Mouse (Mus musculus): ENCODE results near the gene Fzd10. TPM values are rescaled to one million over a fixed set of nuclear protein-coding genes. Genes with fewer than 3 reads are reported as not detected.

Gene Fzd10
- polyA plus RNA-seq (2016; fragmentation: Nextera tagmentation; extraction: Ambion mirVana): 3.0 and 3.5 TPM in 2 replicates

GRCm38 (mm10) chr5:128600072-128601021, at the start of gene Fzd10:
Gene Fzd10 (plus strand): TSS chr5:128600844.
- H3K27me3 ChIP-seq (ENCODE audit: poor library complexity, severe bottlenecking): peaks cover 95% of the 10 kb centered on the region
- peak; percentile 88 for DNase-seq (ENCODE audit: extremely low spot score, low spot score)

GRCm38 (mm10) chr5:128551448-128551847, 49.2 kb upstream of the Fzd10 start:
- no peak for DNase-seq (ENCODE audit: extremely low spot score, low spot score)
- 4% methylated on average over 11 of the region's 11 CpGs for WGBS
- H3K27ac ChIP-seq: peak overlapping the region; percentile 74; the same call in 1 of the 2 replicates

More at GRCm38 (mm10) chr5:128600072-128601021, at the start of gene Fzd10:
- under 1% methylated on average over 71 of the region's 73 CpGs for WGBS
- peaks cover 95% of the 10 kb centered on the region for H3K4me1 ChIP-seq
- peak within 1 kb of the TSS; percentile 76 for H3K4me3 ChIP-seq
- H3K9me3 ChIP-seq: no peaks in the 10 kb centered on the region
- H3K27ac ChIP-seq: peak within 1 kb of the TSS; percentile 91
- H3K36me3 ChIP-seq (replicated peaks): no peaks in the 10 kb centered on the region

GRCm38 (mm10) chr5:128552136-128552890, 48.3 kb upstream of the Fzd10 start:
- Histone ChIP-seq H3K4me1 (peaks cover 28% of the 10 kb centered on the region), H3K27ac (0 out of 2 replicates have a peak overlapping the region, but pooled peaks have one; percentile 25), H3K36me3 (replicated peaks) (no peaks in the 10 kb centered on the region), H3K4me3 (peak overlapping the region; percentile 44), H3K9me3 (no peaks in the 10 kb centered on the region; the same call in 1 of the 2 replicates), H3K27me3 (ENCODE audit: poor library complexity, severe bottlenecking) (peaks cover 75% of the 10 kb centered on the region)
- peak; percentile 57 for DNase-seq (ENCODE audit: extremely low spot score, low spot score)
- 7% methylated on average over 28 of the region's 28 CpGs for WGBS

More at GRCm38 (mm10) chr5:128551448-128551847, 49.2 kb upstream of the Fzd10 start:
- Histone ChIP-seq H3K4me3 (peak overlapping the region; percentile 44), H3K36me3 (replicated peaks) (no peaks in the 10 kb centered on the region), H3K4me1 (peaks cover 28% of the 10 kb centered on the region), H3K9me3 (no peaks in the 10 kb centered on the region; the same call in 1 of the 2 replicates), H3K27me3 (ENCODE audit: poor library complexity, severe bottlenecking) (peaks cover 80% of the 10 kb centered on the region)

- no peak overlapping the region for H3K27ac ChIP-seq
- peaks cover 3% of the 10 kb centered on the region for H3K4me1 ChIP-seq
- no peaks in the 10 kb centered on the region for H3K36me3 ChIP-seq (replicated peaks)
- peaks cover 35% of the 10 kb centered on the region for H3K27me3 ChIP-seq (ENCODE audit: poor library complexity, severe bottlenecking)
- WGBS: 69% methylated on average over 7 of the region's 7 CpGs
- DNase-seq (ENCODE audit: extremely low spot score, low spot score): no peak
- no peak overlapping the region for H3K4me3 ChIP-seq
- peaks cover 9% of the 10 kb centered on the region; the same call in 1 of the 2 replicates for H3K9me3 ChIP-seq
Observed at GRCm38 (mm10) chr5:128558126-128558525, 42.5 kb upstream of the Fzd10 start.

GRCm38 (mm10) chr5:128567313-128567712, 33.3 kb upstream of the Fzd10 start:
- Histone ChIP-seq H3K27ac (peak overlapping the region; percentile 67; the same call in 1 of the 2 replicates), H3K4me3 (no peak overlapping the region), H3K27me3 (ENCODE audit: poor library complexity, severe bottlenecking) (peaks cover 46% of the 10 kb centered on the region), H3K36me3 (replicated peaks) (no peaks in the 10 kb centered on the region), H3K4me1 (peaks cover 36% of the 10 kb centered on the region), H3K9me3 (no peaks in the 10 kb centered on the region)
- peak; percentile 24 for DNase-seq (ENCODE audit: extremely low spot score, low spot score)
- 9% methylated on average over 6 of the region's 6 CpGs for WGBS

- Histone ChIP-seq H3K9me3 (peaks cover under 1% of the 10 kb centered on the region; the same call in 1 of the 2 replicates), H3K27me3 (ENCODE audit: poor library complexity, severe bottlenecking) (peaks cover 46% of the 10 kb centered on the region), H3K4me3 (no peak overlapping the region), H3K36me3 (replicated peaks) (no peaks in the 10 kb centered on the region), H3K27ac (no peak overlapping the region), H3K4me1 (peaks cover 36% of the 10 kb centered on the region)
- WGBS: 21% methylated on average over 5 of the region's 5 CpGs
- no peak for DNase-seq (ENCODE audit: extremely low spot score, low spot score)
Observed at GRCm38 (mm10) chr5:128568970-128569369, 31.7 kb upstream of the Fzd10 start.

GRCm38 (mm10) chr5:128570091-128570490, 30.6 kb upstream of the Fzd10 start:
- Histone ChIP-seq H3K27me3 (ENCODE audit: poor library complexity, severe bottlenecking) (peaks cover 46% of the 10 kb centered on the region), H3K27ac (no peak overlapping the region), H3K36me3 (replicated peaks) (no peaks in the 10 kb centered on the region), H3K9me3 (peaks cover 7% of the 10 kb centered on the region; the same call in 1 of the 2 replicates), H3K4me3 (no peak overlapping the region), H3K4me1 (peaks cover 36% of the 10 kb centered on the region)
- 57% methylated on average over 5 of the region's 5 CpGs for WGBS
- DNase-seq (ENCODE audit: extremely low spot score, low spot score): no peak

- Histone ChIP-seq H3K9me3 (peaks cover 7% of the 10 kb centered on the region; the same call in 1 of the 2 replicates), H3K27ac (no peak overlapping the region), H3K4me3 (no peak overlapping the region), H3K36me3 (replicated peaks) (no peaks in the 10 kb centered on the region), H3K27me3 (ENCODE audit: poor library complexity, severe bottlenecking) (peaks cover 45% of the 10 kb centered on the region), H3K4me1 (peaks cover 37% of the 10 kb centered on the region)
- no peak for DNase-seq (ENCODE audit: extremely low spot score, low spot score)
- WGBS: 86% methylated on average over 5 of the region's 5 CpGs
Observed at GRCm38 (mm10) chr5:128570848-128571247, 29.8 kb upstream of the Fzd10 start.

GRCm38 (mm10) chr5:128571706-128572105, 28.9 kb upstream of the Fzd10 start:
- no peak overlapping the region for H3K4me3 ChIP-seq
- no peak overlapping the region for H3K27ac ChIP-seq
- WGBS: 75% methylated on average over 8 of the region's 8 CpGs
- H3K9me3 ChIP-seq: peaks cover 7% of the 10 kb centered on the region; the same call in 1 of the 2 replicates
- H3K4me1 ChIP-seq: peaks cover 39% of the 10 kb centered on the region
- H3K27me3 ChIP-seq (ENCODE audit: poor library complexity, severe bottlenecking): peaks cover 36% of the 10 kb centered on the region
- no peak for DNase-seq (ENCODE audit: extremely low spot score, low spot score)
- H3K36me3 ChIP-seq (replicated peaks): no peaks in the 10 kb centered on the region

GRCm38 (mm10) chr5:128575997-128576579, 24.6 kb upstream of the Fzd10 start:
- WGBS: 79% methylated on average over 9 of the region's 9 CpGs
- H3K27me3 ChIP-seq (ENCODE audit: poor library complexity, severe bottlenecking): peaks cover 41% of the 10 kb centered on the region
- no peak overlapping the region for H3K27ac ChIP-seq
- peaks cover 7% of the 10 kb centered on the region; the same call in 1 of the 2 replicates for H3K9me3 ChIP-seq
- DNase-seq (ENCODE audit: extremely low spot score, low spot score): no peak
- no peak overlapping the region for H3K4me3 ChIP-seq
- peaks cover 21% of the 10 kb centered on the region for H3K4me1 ChIP-seq
- H3K36me3 ChIP-seq (replicated peaks): no peaks in the 10 kb centered on the region

- H3K9me3 ChIP-seq: peaks cover 5% of the 10 kb centered on the region; the same call in 1 of the 2 replicates
- peaks cover 33% of the 10 kb centered on the region for H3K4me1 ChIP-seq
- no peak overlapping the region for H3K27ac ChIP-seq
- H3K4me3 ChIP-seq: no peak overlapping the region
- no peak for DNase-seq (ENCODE audit: extremely low spot score, low spot score)
- WGBS: 33% methylated on average over 9 of the region's 9 CpGs
- peaks cover 64% of the 10 kb centered on the region for H3K27me3 ChIP-seq (ENCODE audit: poor library complexity, severe bottlenecking)
- no peaks in the 10 kb centered on the region for H3K36me3 ChIP-seq (replicated peaks)
Observed at GRCm38 (mm10) chr5:128579047-128579650, 21.5 kb upstream of the Fzd10 start.

- no peaks in the 10 kb centered on the region for H3K36me3 ChIP-seq (replicated peaks)
- H3K9me3 ChIP-seq: no peaks in the 10 kb centered on the region
- no peak overlapping the region for H3K4me3 ChIP-seq
- H3K27me3 ChIP-seq (ENCODE audit: poor library complexity, severe bottlenecking): peaks cover 82% of the 10 kb centered on the region
- H3K27ac ChIP-seq: peak overlapping the region; percentile 72
- 57% methylated on average over 4 of the region's 4 CpGs for WGBS
- DNase-seq (ENCODE audit: extremely low spot score, low spot score): no peak
- H3K4me1 ChIP-seq: peaks cover 32% of the 10 kb centered on the region
Observed at GRCm38 (mm10) chr5:128580931-128581330, 19.7 kb upstream of the Fzd10 start.

Data from forebrain, embryonic 10.5 days (tissue).